Mouse (Mus musculus) liver, embryonic 14.5 days (tissue): Measurements from ENCODE around the gene Apbb1ip. TPM values are rescaled to one million over a fixed set of nuclear protein-coding genes. Genes with fewer than 3 reads are reported as not detected.

ENCODE experiments used
- ATAC-seq: fragments of 200-750 bp; cut with Nextera tagmentation; 2 replicates; pipeline ENCODE4 v1.8.0; 2017; ENCODE audit warnings: moderate number of reproducible peaks, mild to moderate bottlenecking, moderate library complexity; ENCODE audit not compliant: insufficient read depth
- DNase-seq, 3 experiments: peaks; one replicate each; pipeline ENCODE4 v3.0.0-alpha.2; 2012 to 2013; ENCODE audit warnings: low read depth in 3 of 3, low spot score in 3 of 3
- H3K27ac ChIP-seq: fragments of 300-500 bp; sonication (generic); 2 replicates; pipeline ENCODE4 v1.5.1; 2014; ENCODE audit warnings: moderate library complexity, mild to moderate bottlenecking, control low read depth, inconsistent platforms
- H3K27me3 ChIP-seq: fragments of 300-500 bp; sonication (generic); 2 replicates; pipeline ENCODE4 v1.6.1; 2014; ENCODE audit warnings: mild to moderate bottlenecking, low read length, moderate library complexity; ENCODE audit not compliant: control insufficient read depth, insufficient read depth
- H3K36me3 ChIP-seq: fragments of 300-500 bp; sonication (generic); replicated peaks from 2 replicates; pipeline ENCODE4 v1.6.1; 2014; ENCODE audit warnings: low read depth; ENCODE audit not compliant: control insufficient read depth, insufficient read depth
- H3K4me1 ChIP-seq, 2 experiments: fragments of 200-500 bp in 1 of 2; fragments of 300-500 bp in 1 of 2; sonication (generic) in 1 of 2; replicated peaks; 2 replicates each; pipeline ENCODE4 v1.6.1; 2012 to 2014; ENCODE audit warnings: antibody characterized with exemption in 1 of 2, inconsistent platforms in 1 of 2, low read length in 1 of 2; ENCODE audit not compliant: control insufficient read depth in 2 of 2, insufficient read depth in 2 of 2
- H3K4me2 ChIP-seq: fragments of 300-500 bp; sonication (generic); 2 replicates; pipeline ENCODE4 v1.6.1; 2014; ENCODE audit warnings: low read depth, mild to moderate bottlenecking, control low read depth, moderate library complexity
- H3K4me3 ChIP-seq, 2 experiments: fragments of 200-500 bp in 1 of 2; fragments of 300-500 bp in 1 of 2; sonication (generic) in 1 of 2; 2 replicates each; pipeline ENCODE4 v1.5.1; 2012 to 2014; ENCODE audit warnings: low read depth in 2 of 2, low read length in 2 of 2, mild to moderate bottlenecking in 2 of 2, control low read depth in 1 of 2, inconsistent platforms in 1 of 2, moderate library complexity in 1 of 2; ENCODE audit not compliant: insufficient read depth in 1 of 2
- H3K9ac ChIP-seq: fragments of 300-500 bp; sonication (generic); replicated peaks from 2 replicates; pipeline ENCODE4 v1.6.1; 2014; ENCODE audit warnings: mild to moderate bottlenecking, control low read depth, moderate library complexity
- H3K9me3 ChIP-seq: fragments of 300-500 bp; sonication (generic); 2 replicates; pipeline ENCODE4 v1.6.1; 2016; ENCODE audit warnings: low read length, mixed read lengths; ENCODE audit not compliant: control insufficient read depth
- CTCF ChIP-seq: IDR thresholded peaks from 2 replicates; pipeline ENCODE4 v1.5.1; 2016; ENCODE audit warnings: antibody characterized with exemption, low read depth, control low read depth
- EP300 ChIP-seq: IDR thresholded peaks from 2 replicates; pipeline ENCODE4 v1.6.1; 2016; ENCODE audit warnings: antibody characterized with exemption, low read depth
- whole genome bisulfite sequencing: fragments of 180-500 bp; shearing (Covaris S2); extraction: QIAGEN DNeasy Blood & Tissue Kit; methylation state at CpG from one replicate; pipeline ENCODE4 v1.1.7; 2014; ENCODE audit not compliant: insufficient replicate concordance; 5-methylcytosine and 5-hydroxymethylcytosine counted together
- polyA plus RNA-seq, 2 experiments: library from polyadenylated mRNA; depleted of rRNA in 1 of 2; stranded (reverse) in 1 of 2; unstranded in 1 of 2; fragments of >200 nt; fragmentation: Nextera tagmentation in 1 of 2; extraction: Ambion mirVana in 1 of 2; gene quantifications; 2 replicates each; pipeline versions ENCODE4 v1.2.1 to v1.2.3; 2012 to 2014

Gene Apbb1ip
- polyA plus RNA-seq, 2 experiments = 7.3 to 10.6 TPM

DNA sequence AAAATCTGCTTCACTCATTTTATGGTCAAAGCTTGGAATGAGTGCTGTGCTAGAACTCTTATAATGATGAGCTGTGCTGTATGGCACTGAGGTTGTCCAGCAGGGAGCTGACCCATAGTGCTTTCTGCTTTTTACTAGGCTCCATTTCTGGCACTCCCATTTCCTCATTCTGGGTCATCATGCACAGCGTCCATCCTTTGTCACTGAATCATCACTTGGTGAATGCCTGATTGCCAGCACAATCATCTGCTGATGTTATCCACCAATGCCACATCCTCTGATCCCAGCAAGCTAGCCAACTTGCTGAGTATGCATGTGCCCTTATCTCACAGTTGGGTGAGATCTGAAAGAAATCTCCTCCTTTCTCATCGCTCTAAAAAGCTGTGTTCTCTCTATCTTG lies 48.4 kb downstream of the Apbb1ip start:
- Histone ChIP-seq H3K4me2 (no peak overlapping the region), H3K9ac (no peak overlapping the region), H3K36me3 (no peaks in the 10 kb centered on the region; the same call in 1 of the 2 replicates), H3K27ac (no peak overlapping the region), H3K27me3 (no peaks in the 10 kb centered on the region), H3K4me1 (no peaks in the 10 kb centered on the region), H3K9me3 (no peaks in the 10 kb centered on the region), H3K4me3 (no peak overlapping the region)
- ATAC-seq = no peak
- no peak for DNase-seq
- 51% methylated on average over 2 of the region's 2 CpGs for WGBS
- no peak for TF ChIP-seq CTCF
- no peak for TF ChIP-seq EP300

DNA sequence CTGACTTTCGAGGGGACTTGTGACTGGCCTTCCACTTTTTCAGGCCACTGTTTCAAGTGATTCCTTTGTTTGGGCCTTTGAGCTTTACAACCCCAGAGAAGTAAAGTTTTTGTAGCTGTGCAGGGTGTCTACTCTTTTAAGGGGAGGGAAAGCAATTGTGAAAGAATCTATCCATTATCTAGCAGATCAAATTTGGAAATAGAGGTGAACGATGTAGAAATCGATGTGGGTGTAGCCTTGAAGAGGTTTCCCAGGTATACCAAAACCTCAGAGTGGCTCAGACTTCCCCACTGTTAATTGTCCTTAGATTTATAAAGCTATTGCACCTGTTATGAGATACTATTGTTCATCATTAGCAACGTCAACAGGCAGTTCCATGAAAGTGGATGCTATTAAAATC lies 71.6 kb downstream of the Apbb1ip start:
- H3K27ac ChIP-seq = no peak overlapping the region
- no peak overlapping the region for H3K4me3 ChIP-seq
- no peaks in the 10 kb centered on the region for H3K27me3 ChIP-seq
- ATAC-seq = no peak
- H3K36me3 ChIP-seq = 0 out of 2 replicates have a peak, but pooled peaks cover 2% of the 10 kb centered on the region
- H3K9ac ChIP-seq = no peak overlapping the region
- TF ChIP-seq CTCF (no peak), EP300 (no peak)
- H3K9me3 ChIP-seq = no peaks in the 10 kb centered on the region
- WGBS = 76% methylated on average over 4 of the region's 4 CpGs
- DNase-seq = no peak
- no peaks in the 10 kb centered on the region for H3K4me1 ChIP-seq
- no peak overlapping the region for H3K4me2 ChIP-seq

DNA sequence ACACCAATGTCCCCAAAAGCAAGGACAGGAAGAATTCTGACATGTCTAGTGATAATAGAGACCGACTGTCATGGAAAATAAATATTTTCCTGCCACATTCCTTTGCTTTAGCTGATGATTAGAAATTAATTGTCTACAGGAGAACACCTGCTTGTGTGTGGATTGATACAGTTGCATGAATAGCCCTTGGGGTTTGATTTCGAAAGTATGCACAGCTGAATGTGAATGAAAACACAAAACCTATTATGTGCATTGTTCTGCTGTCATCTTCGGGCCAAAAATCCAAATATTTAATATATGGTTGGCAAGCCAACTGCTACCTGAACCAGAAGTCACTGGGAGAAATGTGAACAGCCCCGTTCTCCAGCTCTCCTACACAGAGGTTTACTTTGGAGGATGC lies 78.0 kb downstream of the Apbb1ip start:
- Histone ChIP-seq H3K4me3 (no peak overlapping the region), H3K9me3 (no peaks in the 10 kb centered on the region), H3K4me1 (no peaks in the 10 kb centered on the region), H3K4me2 (no peak overlapping the region), H3K9ac (no peak overlapping the region), H3K27ac (no peak overlapping the region), H3K27me3 (no peaks in the 10 kb centered on the region), H3K36me3 (peaks cover 9% of the 10 kb centered on the region; the same call in 1 of the 2 replicates)
- WGBS = 63% methylated on average over 4 of the region's 4 CpGs
- no peak for DNase-seq
- no peak for TF ChIP-seq CTCF
- no peak for TF ChIP-seq EP300
- ATAC-seq = no peak

DNA sequence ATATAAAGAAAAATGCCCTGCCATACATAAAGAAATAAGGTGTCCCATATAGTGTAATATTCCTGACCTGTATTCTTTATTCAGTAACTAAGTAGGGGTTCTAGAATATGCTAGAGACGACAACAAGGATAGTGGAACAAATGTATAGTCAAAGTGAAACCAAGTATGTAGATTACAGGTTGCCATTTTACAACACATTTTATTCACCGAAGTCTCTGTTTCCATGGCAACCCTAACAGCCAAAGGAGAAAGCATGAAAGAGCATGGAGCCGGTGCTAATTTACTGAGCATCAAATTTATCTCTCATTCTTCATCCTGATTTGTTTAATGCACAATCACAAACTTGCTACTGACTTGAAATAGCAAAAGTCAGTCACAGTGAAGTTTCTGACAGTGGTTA lies 83.6 kb downstream of the Apbb1ip start:
- Histone ChIP-seq H3K4me2 (no peak overlapping the region), H3K9ac (no peak overlapping the region), H3K4me3 (no peak overlapping the region), H3K27ac (no peak overlapping the region), H3K9me3 (no peaks in the 10 kb centered on the region), H3K36me3 (peaks cover 4% of the 10 kb centered on the region; the same call in 1 of the 2 replicates), H3K4me1 (no peaks in the 10 kb centered on the region), H3K27me3 (no peaks in the 10 kb centered on the region)
- no peak for TF ChIP-seq EP300
- no peak for TF ChIP-seq CTCF
- DNase-seq (no peak), ATAC-seq (no peak)
- WGBS = 80% methylated on average over 3 of the region's 3 CpGs

DNA sequence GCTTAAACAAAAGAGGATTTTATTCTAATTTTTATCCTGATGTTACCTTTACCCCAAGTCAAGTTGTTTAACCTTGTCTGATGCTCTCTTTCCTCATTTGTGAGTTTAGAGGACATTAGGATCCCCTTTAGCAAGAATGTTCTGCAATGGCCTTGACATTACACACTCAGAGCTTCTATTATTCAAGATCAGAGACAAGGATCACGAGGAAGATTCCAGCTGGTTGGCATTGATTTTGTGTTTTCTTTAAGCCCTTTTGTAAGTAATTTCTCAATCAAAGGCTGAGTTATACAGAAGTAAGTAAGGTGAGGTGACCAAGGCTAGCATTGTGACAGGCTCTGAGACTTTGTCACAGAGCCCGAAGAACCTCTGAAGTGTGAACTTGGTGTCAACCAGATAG lies 88.3 kb downstream of the Apbb1ip start:
- DNase-seq (no peak), ATAC-seq (no peak)
- TF ChIP-seq EP300 (no peak), CTCF (no peak)
- Histone ChIP-seq H3K4me1 (no peaks in the 10 kb centered on the region), H3K9me3 (no peaks in the 10 kb centered on the region), H3K36me3 (no peaks in the 10 kb centered on the region), H3K27ac (no peak overlapping the region), H3K27me3 (no peaks in the 10 kb centered on the region), H3K4me2 (no peak overlapping the region), H3K4me3 (no peak overlapping the region), H3K9ac (no peak overlapping the region)
- WGBS = 70% methylated on average over 2 of the region's 2 CpGs
